Mouse (Mus musculus): Measurements from ENCODE around the gene Olfr480.

Gene Olfr480

DNA sequence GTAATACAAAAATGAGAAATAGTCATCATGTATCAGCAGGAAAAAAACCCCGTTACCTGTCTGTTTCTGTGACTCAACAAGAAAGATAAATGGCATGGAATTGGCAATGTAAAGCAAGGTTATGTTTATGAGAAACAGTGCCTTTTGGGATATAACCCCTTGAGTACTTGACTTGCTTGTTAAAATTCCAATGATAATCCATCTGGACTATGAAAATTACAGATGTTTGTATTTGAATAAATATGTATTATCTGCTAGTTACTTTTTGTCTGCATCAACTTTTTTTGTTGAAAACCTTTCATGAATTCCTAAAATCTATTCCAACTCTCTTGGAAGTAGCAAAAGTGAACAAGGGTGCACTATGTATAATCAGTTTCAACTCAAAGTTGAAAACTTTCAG lies at the start of gene Olfr480:
Olfr480 (minus strand) TSS at position 101 of the 400 bp plus-strand sequence.
- no peak for DNase-seq

DNA sequence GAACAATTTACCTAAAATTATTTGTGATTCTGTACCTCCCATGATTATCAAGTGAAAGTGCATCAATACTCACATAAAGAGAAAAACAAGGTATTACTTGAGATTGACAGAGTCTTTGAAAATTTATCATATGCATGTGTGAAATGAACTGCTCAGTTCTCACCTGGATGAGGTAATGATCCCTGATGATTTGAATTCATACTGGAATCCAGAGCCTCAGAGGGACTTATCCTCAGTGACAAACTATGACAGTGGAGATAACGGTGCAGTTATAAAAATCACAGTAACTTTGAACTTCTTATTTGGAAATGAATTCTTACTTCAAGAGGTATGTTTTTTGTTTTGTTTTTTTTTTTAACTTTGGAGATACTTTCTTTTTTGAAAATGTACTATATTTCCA lies 33.4 kb upstream of the Olfr480 start, which contains the start of gene Olfr483:
Olfr483 (plus strand) TSS at position 301 of the 400 bp plus-strand sequence.
- DNase-seq = no peak

DNA sequence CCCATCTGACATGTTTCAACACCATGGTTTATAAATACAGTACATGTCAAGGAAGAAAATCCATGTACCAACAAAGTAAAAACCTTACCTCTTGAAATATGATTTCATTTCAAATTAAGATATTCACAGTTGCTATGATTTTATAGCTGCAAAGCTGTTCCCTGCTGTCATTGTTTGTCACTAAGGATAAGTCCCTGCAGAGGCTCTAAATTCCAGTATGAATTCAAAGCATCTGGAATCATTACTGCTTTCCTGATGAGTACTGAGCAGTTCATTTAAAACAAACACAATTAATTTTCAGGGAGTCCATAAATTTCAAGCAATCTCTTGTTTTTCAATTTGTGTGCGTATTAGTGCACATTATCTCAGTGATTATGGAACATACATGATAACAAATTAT lies 30.3 kb upstream of the Olfr480 start, which contains the start of gene Olfr482:
Olfr482 (minus strand) TSS at position 101 of the 400 bp plus-strand sequence.
- DNase-seq = no peak

DNA sequence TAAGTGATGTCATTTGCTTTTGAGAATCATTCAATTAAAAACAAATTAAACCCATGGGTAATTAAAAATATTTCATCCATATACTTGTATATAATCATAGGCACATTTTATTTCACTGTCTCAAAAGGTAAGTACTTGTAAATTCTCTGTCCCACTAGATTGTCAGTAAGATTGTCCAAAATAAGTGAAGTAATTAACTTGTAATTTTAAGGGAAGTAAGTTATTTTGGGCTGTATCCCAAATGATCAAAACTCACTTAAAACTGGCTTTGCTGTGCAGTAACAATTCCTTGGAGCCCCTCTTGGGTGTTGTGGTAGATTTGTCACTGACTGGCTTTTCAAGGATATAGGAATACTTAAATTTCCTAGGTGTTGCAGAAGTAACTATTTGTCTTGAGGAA lies 12.4 kb upstream of the Olfr480 start, which contains the start of gene Olfr481:
Olfr481 (plus strand) TSS at position 301 of the 400 bp plus-strand sequence.
- no peak for DNase-seq

DNA sequence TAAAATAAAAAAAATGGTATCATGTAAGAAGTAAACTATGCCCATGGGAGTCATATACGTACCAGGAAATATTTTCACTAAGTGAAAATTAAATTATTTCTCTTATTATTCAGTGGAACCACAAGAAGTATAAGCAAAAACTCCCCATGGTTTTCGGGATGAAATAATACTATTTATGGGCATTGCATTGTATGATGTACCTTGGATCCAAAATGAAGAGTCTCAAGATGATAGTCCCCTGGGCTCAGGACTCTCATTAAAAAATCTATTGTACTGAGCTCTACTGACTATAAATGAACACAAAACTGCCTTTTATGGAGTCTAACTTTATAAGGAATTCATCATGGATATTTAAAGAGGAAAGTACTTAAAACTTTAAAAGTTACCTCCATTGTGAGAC lies 16.8 kb downstream of the Olfr480 start, which contains the start of gene Olfr479:
Olfr479 (plus strand) TSS at position 301 of the 400 bp plus-strand sequence.
- no peak for DNase-seq

DNA sequence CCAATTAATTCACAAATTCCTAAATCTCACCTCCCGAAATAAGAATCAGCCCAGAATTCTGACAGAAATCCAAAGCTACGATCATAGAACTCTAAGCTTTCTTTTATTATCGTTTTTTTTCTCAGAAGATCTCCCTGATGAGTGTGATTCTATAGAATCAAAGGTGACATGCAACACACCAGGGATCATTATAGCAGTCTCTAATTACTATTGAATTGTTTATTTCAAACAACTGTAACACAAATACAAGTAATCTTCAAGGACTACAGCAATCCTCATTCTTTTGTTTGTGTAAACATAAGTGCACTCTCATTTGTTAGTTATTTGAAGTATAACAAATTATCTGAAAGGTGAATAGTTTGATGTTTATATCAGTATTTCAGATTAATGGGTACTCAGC lies 33.3 kb downstream of the Olfr480 start, which contains the start of gene Olfr478:
Olfr478 (minus strand) TSS at position 101 of the 400 bp plus-strand sequence.
- DNase-seq = no peak
